Mouse (Mus musculus) testis, adult 10 weeks (tissue): ENCODE measurements around the gene Cbr1. TPM values are rescaled to one million over a fixed set of nuclear protein-coding genes. Genes with fewer than 3 reads are reported as not detected.

Experiments
- polyA plus RNA-seq: library from polyadenylated mRNA; stranded (reverse); fragments of 350-450 nt; fragmentation: Illumina TruSeq; extraction: RNeasy Lipid Tissue Mini Kit (QIAGEN cat#74804); gene quantifications from one replicate; pipeline ENCODE4 v1.2.3, GENCODE M21; 2014; ENCODE audit warnings: low read depth, low replicate concordance

Cbr1 gene
- 6.3 TPM for polyA plus RNA-seq

DNA sequence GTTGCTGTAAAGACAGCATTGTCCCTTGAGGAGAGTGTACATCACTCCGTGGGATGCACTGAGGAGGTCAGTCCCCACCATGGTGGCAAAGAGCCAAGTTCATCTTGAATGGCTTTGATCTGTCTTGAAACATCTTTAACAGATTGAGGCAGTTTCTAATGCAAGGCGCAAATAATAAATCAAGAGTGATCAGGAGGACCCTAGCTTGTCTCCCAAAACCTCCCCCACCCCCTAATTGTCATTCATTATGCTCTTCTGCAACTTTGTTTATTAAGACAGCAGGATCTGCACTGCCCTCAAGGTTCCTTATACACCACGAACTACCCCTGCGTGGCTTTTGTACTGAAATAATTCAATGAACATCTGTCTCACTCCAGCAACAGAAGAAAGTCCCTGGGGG lies at the start of gene Cbr1:
TSS of gene Cbr1 (plus strand) at position 301 of the 400 bp plus-strand sequence.

DNA sequence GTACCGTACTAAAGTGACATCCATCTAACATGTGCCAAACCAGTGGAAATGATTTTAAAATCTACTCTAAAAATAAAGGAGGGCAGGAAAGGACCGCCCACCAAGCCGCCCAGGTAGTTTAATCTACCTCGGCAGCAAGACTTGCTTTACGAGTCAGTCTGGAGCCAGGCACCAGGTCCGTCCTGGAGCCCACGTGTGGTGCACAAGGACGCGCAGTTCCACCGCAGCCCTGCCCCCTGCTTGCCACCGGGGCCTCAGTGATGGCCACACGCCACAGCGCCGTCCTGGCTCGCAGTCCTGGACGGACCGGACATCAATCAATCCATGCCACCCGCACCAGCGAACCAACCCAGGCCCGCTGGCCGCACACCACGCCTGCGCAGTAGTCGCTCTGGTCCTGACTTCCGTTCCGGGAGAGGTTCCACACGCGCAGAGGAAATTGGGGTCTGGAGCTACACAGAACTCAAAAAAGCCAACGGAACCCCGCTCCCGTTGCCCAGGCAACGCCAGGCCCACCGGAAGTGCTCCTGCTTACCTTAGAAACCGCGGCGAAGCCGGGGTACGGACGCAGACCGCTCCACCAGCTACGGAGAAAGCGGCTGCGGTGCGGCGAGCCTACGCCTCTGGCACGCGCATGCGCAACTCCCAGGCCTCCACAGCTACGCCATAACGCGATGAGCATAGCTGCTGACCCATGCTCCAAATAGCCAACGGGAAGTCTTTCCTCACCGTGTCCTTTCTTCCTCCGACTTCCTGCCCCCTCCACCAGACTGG lies 2.0 kb upstream of the Cbr1 start, which contains the start of gene Setd4:
TSS of gene Setd4 (minus strand) at position 625 of the 774 bp plus-strand sequence.

DNA sequence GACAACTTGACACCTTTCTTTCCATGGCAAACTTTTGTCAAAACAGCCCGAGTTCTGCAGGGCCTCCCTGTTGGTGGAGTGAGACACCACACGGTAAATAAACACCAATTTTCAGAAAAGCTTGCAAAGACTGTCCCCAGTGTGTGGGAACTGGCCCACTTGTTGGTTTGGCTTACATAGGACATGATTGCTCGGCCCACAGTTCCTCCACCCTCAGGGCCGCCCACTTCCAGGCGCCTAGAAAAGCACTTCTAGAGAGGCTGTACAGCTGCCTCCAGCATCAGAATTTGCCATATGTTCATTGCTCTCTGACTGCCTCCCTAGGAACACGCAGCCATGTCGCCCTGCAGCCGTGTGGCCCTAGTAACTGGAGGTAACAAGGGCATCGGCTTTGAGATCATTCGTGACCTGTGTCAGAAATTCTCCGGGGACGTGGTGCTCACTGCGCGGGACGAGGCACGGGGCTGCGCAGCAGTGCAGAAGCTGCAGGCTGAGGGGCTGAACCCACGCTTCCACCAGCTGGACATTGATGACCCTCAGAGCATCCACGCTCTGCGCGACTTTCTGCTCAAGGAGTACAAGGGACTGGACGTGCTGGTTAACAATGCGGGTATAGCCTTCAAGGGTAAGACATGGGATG lies 22.2 kb downstream of the Cbr1 start, which contains the start of gene Gm5678:
TSS of gene Gm5678 (plus strand) at position 337 of the 640 bp plus-strand sequence.

Other genes with a start within 250 kb of the Cbr1 start
- gene Setd4, start 1.8 kb upstream of the Cbr1 start, polyA plus RNA-seq, result 1.1 TPM
- gene Gm5678, start 22.2 kb downstream of the Cbr1 start, polyA plus RNA-seq, result not detected
- gene Cbr3, start 77.4 kb downstream of the Cbr1 start, polyA plus RNA-seq, result 0.31 TPM
- gene Dop1b, start 106.1 kb downstream of the Cbr1 start, polyA plus RNA-seq, result 6.0 TPM
- 115 TPM for gene Morc3, start 226.3 kb downstream of the Cbr1 start, polyA plus RNA-seq